Mouse (Mus musculus) intestine, embryonic 16.5 days (tissue): Measurements from ENCODE around the gene Tlx2. TPM values are rescaled to one million over a fixed set of nuclear protein-coding genes. Genes with fewer than 3 reads are reported as not detected.
A peak's percentile ranks its signal among the peaks of the same experiment; 100 is the strongest.

ENCODE experiments used
- ATAC-seq: fragments of 200-750 bp; cut with Nextera tagmentation; 2 replicates; pipeline ENCODE4 v1.8.0; 2017; ENCODE audit warnings: moderate TSS enrichment, moderate library complexity
- H3K27ac ChIP-seq: fragments of 300-500 bp; sonication (generic); 2 replicates; pipeline ENCODE4 v1.5.1; 2014; ENCODE audit warnings: mild to moderate bottlenecking, low read length
- H3K27me3 ChIP-seq: fragments of 300-500 bp; sonication (generic); replicated peaks from 2 replicates; pipeline ENCODE4 v1.6.1; 2014; ENCODE audit warnings: low read length, control low read depth, mixed read lengths; ENCODE audit not compliant: control insufficient read depth, insufficient read depth
- H3K36me3 ChIP-seq: fragments of 300-500 bp; sonication (generic); 2 replicates; pipeline ENCODE4 v1.6.1; 2014; ENCODE audit warnings: low read length, control low read depth; ENCODE audit not compliant: control insufficient read depth, insufficient read depth
- H3K4me1 ChIP-seq: fragments of 300-500 bp; sonication (generic); 2 replicates; pipeline ENCODE4 v1.6.1; 2014; ENCODE audit warnings: low read length, control low read depth, mixed read lengths; ENCODE audit not compliant: control insufficient read depth, insufficient read depth
- H3K4me2 ChIP-seq: fragments of 300-500 bp; sonication (generic); 2 replicates; pipeline ENCODE4 v1.6.1; 2014; ENCODE audit warnings: low read depth, low read length, control low read depth
- H3K4me3 ChIP-seq: fragments of 300-500 bp; sonication (generic); 2 replicates; pipeline ENCODE4 v1.5.1; 2014; ENCODE audit warnings: mild to moderate bottlenecking, low read length
- H3K9ac ChIP-seq: fragments of 300-500 bp; sonication (generic); 2 replicates; pipeline ENCODE4 v1.6.1; 2014; ENCODE audit warnings: low read depth, low read length
- H3K9me3 ChIP-seq: fragments of 300-500 bp; sonication (generic); 2 replicates; pipeline ENCODE4 v1.6.1; 2016; ENCODE audit warnings: low read length, control low read depth; ENCODE audit not compliant: control insufficient read depth
- WGBS: fragments of 180-500 bp; shearing (Covaris S2); extraction: QIAGEN DNeasy Blood & Tissue Kit; methylation state at CpG from one replicate; pipeline ENCODE4 v1.1.7; 2014; 5-methylcytosine and 5-hydroxymethylcytosine counted together
- microRNA counts: library from miRNA; unstranded; fragments of <30 nt; microRNA quantifications from one replicate; lab custom pipeline; 2016
- microRNA-seq: library from miRNA; unstranded; fragments of <30 nt; microRNA quantifications from one replicate; pipeline ENCODE4, GENCODE M21; 2016
- polyA plus RNA-seq: library from polyadenylated mRNA; unstranded; fragments of >200 nt; fragmentation: Nextera tagmentation; extraction: Ambion mirVana; gene quantifications from 2 replicates; pipeline ENCODE4 v1.2.1, GENCODE M21; 2015

The Tlx2 gene
- polyA plus RNA-seq, 1 experiment from 2014 or later = 9.3 TPM

DNA sequence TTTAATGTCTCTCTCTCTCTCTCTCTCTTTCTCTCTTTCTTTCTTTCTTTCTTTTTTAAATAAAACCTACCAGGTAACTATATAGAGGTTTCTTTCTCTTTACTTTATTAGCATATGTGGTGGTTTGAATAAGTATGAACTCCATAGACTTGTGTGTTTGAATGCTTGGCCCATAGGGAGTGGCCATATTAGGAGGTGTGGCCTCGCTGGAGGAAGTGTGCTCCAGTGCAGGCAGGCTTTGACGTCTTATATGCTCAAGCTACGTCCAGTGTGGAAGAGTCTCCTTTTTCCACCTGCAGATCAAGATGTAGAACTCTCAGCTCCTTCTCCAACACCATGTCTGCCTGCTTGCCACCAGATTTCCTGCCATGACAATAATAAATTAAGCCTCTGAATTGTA lies 51.0 kb downstream of the Tlx2 start:
- Histone ChIP-seq H3K36me3 (no peaks in the 10 kb centered on the region), H3K9ac (no peak overlapping the region), H3K9me3 (no peaks in the 10 kb centered on the region), H3K27ac (no peak overlapping the region), H3K4me2 (no peak overlapping the region), H3K27me3 (0 out of 2 replicates have a peak, but pooled peaks cover 3% of the 10 kb centered on the region), H3K4me1 (peaks cover 5% of the 10 kb centered on the region), H3K4me3 (no peak overlapping the region)
- 71% methylated on average over 3 of the region's 3 CpGs for WGBS
- no peak for ATAC-seq

MicroRNAs within 50 kb of the gene (microRNA counts, 519-probe panel; counts per million panel counts)
- microRNA mmu-miR-3470a+mmu-miR-3470b (lab: Ali Mortazavi, UCI) = 1,672 counts per million, percentile 21 among the panel's probes with 10 or more counts

Small RNAs within 50 kb of the gene (microRNA-seq; reads per million reads assigned to microRNA genes)
- gene Mir3470a (not detected), gene Mir7040 (not detected)

Other genes starting within 250 kb of the Tlx2 start
- gene Sema4f, start 130.5 kb downstream of the Tlx2 start, polyA plus RNA-seq = 1.2 and 1.5 TPM in 2 replicates
- 0.34 and 0.62 TPM in 2 replicates for gene M1ap, start 123.4 kb downstream of the Tlx2 start, polyA plus RNA-seq
- 9.5 and 9.6 TPM in 2 replicates for gene Dok1, start 36.8 kb downstream of the Tlx2 start, polyA plus RNA-seq
- gene Loxl3, start 36.1 kb downstream of the Tlx2 start, polyA plus RNA-seq = 11.3 and 11.9 TPM in 2 replicates
- 258 and 265 TPM in 2 replicates for gene Aup1, start 15.8 kb downstream of the Tlx2 start, polyA plus RNA-seq
- 66.0 and 68.5 TPM in 2 replicates for gene Htra2, start 15.0 kb downstream of the Tlx2 start, polyA plus RNA-seq
- 24.0 and 28.7 TPM in 2 replicates for gene Dqx1, start 12.4 kb downstream of the Tlx2 start, polyA plus RNA-seq
- gene Pcgf1, start 7.6 kb upstream of the Tlx2 start, polyA plus RNA-seq = 27.2 and 29.7 TPM in 2 replicates
- 0.58 and 0.62 TPM in 2 replicates for gene Lbx2, start 16.1 kb upstream of the Tlx2 start, polyA plus RNA-seq
- 1.7 and 3.0 TPM in 2 replicates for gene Ccdc142, start 31.3 kb upstream of the Tlx2 start, polyA plus RNA-seq
- 1.7 and 2.0 TPM in 2 replicates for gene Gm42688, start 31.3 kb upstream of the Tlx2 start, polyA plus RNA-seq
- gene Mrpl53, start 38.7 kb upstream of the Tlx2 start, polyA plus RNA-seq = 118 and 134 TPM in 2 replicates
- gene Mogs, start 45.2 kb upstream of the Tlx2 start, polyA plus RNA-seq = 8.8 and 9.4 TPM in 2 replicates
- 94.4 and 95.5 TPM in 2 replicates for gene Wbp1, start 51.3 kb upstream of the Tlx2 start, polyA plus RNA-seq
- gene Ino80b, start 55.1 kb upstream of the Tlx2 start, polyA plus RNA-seq = 8.2 and 8.8 TPM in 2 replicates
- gene Rtkn, start 65.2 kb upstream of the Tlx2 start, polyA plus RNA-seq = 24.4 and 26.1 TPM in 2 replicates
- gene Wdr54, start 86.1 kb upstream of the Tlx2 start, polyA plus RNA-seq = 2.9 and 4.6 TPM in 2 replicates
- gene 1700003E16Rik, start 86.1 kb upstream of the Tlx2 start, polyA plus RNA-seq = 1.9 and 2.4 TPM in 2 replicates
- 73.5 and 84.5 TPM in 2 replicates for gene Dctn1, start 95.6 kb upstream of the Tlx2 start, polyA plus RNA-seq
- gene Slc4a5, start 149.5 kb upstream of the Tlx2 start, polyA plus RNA-seq = 0.56 and 1.2 TPM in 2 replicates